Mouse (Mus musculus): ENCODE results near the gene Nlgn1. TPM values are rescaled to one million over a fixed set of nuclear protein-coding genes. Genes with fewer than 3 reads are reported as not detected.
"Not testable (repeated sequence)": the region's sequence is repeated elsewhere in the genome, so short reads cannot be mapped to it uniquely, and the experiment has no call there.

The Nlgn1 gene
- total RNA-seq, 2 experiments from 2014 or later, result not detected

- DNase-seq, result no peak
Measured at GRCm38 (mm10) chr3:25629198-25629597, 703.1 kb downstream of the Nlgn1 start.

DNA sequence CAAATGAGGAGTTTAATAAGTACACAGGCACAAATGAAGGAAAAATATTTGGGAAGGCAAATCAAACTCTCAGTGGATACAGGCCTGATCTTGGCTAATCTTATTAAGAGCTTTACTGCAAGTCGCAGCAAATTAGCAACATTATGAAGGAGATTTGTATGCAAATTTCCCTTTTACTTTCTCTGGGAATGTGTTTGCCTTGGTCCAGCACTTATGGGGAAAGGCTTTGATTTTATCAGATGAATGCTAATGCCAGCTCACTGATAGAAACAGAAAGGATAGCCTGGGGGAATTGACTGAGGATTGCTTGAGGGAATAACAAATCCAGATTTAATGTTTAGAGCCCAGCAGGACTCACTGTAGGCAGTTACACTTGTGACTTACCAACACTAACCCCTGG lies 725.7 kb downstream of the Nlgn1 start:
- no peak for DNase-seq

DNA sequence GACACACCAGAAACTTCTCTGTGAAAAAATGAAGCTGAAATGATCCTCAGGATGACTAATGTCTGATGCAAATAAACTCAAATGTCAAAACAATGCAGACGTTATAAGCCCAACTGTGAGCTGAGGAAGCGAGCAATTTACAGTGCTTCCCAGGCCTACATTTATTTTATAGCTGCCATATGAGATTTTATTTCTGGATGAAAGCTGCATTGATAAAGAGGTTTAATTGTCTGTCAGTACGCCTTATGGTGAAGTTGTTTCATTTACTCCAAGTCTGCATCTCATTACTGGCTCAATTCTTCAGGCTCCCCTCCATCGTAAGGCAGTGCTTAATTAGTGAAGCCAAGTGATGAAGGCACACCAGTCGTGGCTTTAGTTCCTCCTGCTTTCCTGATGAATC lies 734.7 kb downstream of the Nlgn1 start:
- DNase-seq, result no peak

DNA sequence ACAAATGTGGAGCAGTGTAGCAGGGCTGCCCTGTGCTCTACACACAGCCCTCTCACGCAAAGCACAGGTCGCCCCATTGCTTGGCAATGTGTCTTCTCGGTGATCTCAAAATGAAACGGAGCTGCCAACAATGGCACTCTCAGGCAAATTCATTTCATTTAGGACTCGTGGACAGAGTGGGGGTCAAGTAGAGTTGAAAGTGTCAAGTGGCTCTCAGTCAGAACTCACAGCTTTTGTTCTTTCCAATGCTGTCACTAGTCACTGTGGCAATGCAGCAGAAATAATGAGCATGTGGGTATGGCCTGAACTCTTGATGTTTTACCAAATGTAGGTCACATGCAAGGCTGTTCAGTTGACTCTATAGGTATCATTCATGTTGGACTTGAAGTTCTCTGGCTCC lies 756.7 kb downstream of the Nlgn1 start:
- DNase-seq, result no peak

DNA sequence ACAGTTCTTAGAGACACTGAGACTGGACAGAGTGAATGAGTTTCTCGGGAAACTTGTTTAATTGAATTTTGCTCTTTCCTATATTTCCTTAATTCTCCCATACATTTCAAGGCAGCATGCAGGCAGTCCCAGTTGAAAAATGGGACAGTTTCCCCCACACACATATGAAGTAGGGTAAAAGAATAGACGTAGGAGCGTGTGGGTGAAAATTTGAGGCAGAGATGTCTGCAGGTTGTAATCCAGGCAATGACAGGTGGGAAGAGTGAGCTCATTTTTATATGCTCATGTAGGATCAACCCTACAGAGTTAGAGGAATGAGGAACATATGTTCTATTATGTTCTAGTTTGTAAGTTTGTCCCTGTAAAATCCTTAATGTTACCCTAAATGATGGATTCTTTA lies 757.4 kb downstream of the Nlgn1 start:
- DNase-seq, result no peak

DNA sequence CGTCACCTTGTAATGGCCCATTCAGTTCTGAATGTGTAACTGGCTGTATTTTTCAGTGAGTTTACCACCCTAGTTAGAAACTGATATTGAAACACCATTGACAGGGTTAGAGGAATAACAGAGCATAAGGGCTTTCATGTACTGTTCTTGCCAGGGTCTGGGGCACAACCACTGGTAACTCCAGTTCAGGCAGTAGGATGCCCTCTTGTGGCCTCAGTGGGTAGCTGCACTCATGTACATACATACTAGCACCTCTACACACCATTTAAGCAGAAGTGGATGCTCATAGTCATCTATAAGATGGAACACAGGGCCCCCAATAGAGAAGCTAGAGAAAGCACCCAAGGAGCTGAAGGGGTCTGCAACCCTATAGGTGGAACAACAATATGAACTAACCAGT lies 773.7 kb downstream of the Nlgn1 start:
- DNase-seq, result not testable (repeated sequence)

DNA sequence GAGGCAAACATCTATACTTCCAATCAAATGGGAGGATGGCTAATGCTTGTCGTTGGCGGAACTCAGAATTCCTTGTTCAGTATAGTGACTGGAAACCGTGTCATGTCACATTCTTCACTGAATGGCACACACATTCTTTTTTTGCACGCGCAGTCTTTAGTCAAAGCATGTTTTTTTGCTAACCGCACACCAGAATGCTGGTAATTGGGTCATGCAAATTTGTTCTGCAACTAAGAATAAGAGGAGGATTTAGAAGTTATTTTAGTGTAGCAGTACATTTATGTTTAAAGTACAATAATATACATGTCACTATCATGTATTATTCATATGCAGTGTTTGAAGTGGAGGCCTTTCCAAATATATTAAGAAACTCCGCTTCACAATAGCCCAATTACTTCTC lies 783.2 kb downstream of the Nlgn1 start:
- DNase-seq, result not testable (repeated sequence)

GRCm38 (mm10) chr3:25524236-25524635 lies 808.0 kb downstream of the Nlgn1 start:
- not testable (repeated sequence) for DNase-seq

GRCm38 (mm10) chr3:25463051-25463450 lies 869.2 kb downstream of the Nlgn1 start:
- no peak for DNase-seq

DNA sequence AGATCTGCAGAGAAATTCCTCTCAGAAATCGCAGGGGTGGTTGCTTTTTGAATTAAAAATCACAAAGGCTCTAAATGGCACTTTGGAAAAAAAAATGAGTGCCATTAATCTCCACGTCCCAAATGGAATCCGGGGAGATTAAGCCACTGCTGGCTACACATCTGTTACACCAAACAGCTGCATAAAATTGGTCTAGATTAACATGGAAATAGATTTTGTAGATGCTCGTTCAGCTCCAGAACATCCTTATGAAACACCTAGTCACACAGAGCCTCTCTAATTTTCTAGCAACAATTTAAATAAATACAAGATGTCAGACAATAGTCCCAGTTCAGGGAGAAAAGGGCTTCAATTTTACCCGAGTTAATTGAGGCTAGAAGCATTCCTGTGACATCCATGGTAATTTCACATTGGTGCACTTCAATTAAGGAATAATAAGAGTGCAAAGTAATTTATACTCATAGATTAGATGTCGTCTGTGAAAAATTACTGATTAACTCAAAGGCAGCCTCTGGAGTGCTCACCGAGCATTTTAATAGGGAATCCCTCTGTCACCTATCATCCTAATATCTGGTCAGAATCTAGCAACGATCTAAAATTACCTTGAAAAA lies 875.9 kb downstream of the Nlgn1 start:
- DNase-seq, result no peak

GRCm38 (mm10) chr3:25452314-25452713 lies 879.9 kb downstream of the Nlgn1 start:
- no peak for DNase-seq

DNA sequence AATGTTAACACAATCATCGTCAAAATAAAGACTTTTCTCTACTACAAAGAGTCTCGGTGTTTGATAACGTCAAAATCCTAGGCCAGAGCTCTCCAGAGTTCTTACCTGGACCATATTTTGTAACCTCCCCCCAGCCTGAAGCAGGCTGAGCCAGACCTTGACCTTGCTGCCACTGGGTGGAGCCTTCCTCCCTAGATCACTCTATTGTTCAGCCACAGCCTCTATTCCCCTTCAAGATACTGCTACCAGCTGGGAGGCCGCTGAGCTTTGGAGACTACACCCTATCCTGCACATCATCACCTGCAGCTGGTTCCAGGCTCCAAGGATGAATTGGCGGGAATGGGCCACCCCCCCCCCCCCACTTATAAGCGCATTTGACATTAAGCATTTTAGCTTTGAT lies 881.8 kb downstream of the Nlgn1 start:
- DNase-seq, result no peak

DNA sequence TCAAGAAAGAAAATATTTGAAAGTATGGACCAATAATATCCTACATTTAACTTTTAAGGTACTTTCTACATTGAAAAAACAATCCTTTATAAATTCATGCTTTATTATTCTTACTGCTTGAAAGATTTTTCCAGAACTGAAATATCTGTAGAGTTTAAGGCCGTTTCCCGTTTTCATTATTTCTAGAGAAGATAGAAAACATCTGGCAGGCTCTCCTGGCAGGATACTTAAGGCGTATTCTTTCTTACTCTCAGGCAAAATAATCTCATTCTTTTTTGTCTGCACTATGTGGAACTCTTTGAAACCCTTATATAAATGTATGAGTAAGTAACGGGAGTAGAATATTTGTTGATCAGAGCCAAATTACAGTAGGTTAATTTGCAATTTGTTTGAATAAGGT lies 882.9 kb downstream of the Nlgn1 start:
- DNase-seq, result no peak

- DNase-seq, result no peak
Measured at GRCm38 (mm10) chr3:25447181-25447580, 885.1 kb downstream of the Nlgn1 start.

GRCm38 (mm10) chr3:25443657-25444056 lies 888.6 kb downstream of the Nlgn1 start:
- DNase-seq, result no peak

- no peak for DNase-seq
Measured at GRCm38 (mm10) chr3:25442617-25443016, 889.6 kb downstream of the Nlgn1 start.

- DNase-seq, result no peak
Measured at GRCm38 (mm10) chr3:25426931-25427330, 905.3 kb downstream of the Nlgn1 start.

GRCm38 (mm10) chr3:25412003-25412402 lies 920.3 kb downstream of the Nlgn1 start:
- no peak for DNase-seq

Measured in heart, adult 18-20 months (tissue).